Comparison of ENCODE assay signal across 10 mouse cellular contexts in the genomic region with DNA sequence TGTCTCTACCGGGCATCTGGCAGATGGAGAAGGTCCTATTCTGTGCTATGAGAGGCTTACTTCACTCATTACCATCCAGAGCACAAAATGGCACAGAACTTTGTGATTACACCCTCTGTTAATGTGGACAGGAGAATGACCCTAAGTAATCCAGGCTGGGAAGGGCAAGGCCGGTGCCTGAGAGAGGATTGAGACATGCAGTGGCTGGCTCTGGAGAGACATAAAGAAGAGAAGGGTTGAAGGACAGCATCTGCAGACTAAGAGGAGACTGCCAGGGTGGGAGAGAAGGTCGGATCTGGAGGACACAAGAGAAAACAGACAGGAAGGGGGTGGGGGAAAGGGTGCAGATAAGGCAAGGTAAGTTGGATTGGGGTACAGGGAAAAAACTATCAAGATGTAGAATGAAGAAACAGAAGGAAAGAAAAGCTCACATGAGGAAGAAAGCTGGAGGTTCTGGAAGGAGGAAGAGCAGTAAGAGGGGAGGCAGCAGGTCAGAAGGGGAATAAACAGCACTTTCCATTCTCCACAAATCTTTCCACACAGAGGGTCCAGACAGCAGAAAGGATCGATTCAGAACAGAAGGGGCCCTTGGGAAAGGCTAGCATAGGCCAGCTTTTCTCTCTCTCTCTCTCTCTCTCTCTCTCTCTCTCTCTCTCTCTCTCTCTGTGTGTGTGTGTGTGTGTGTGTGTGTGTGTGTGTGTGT. TPM values are rescaled to one million over a fixed set of nuclear protein-coding genes. Genes with fewer than 3 reads are reported as not detected.
A peak's percentile ranks its signal among the peaks of the same experiment; 100 is the strongest.
DNase-seq lines count a peak whose midpoint lies in the region; ATAC-seq lines count a peak whose summit lies in the region.
"Had no signal": no experiment of that assay in that cellular context is flagged by ENCODE, and none has a peak within 500 bp of the region (broad histone marks: within the 10 kb centered on the region; RNA-seq: fewer than 3 reads in every experiment).

No protein-coding gene starts in this region.

- H3K27ac ChIP-seq in lung, embryonic 16.5 days (ENCODE audit: low read length), result no peak overlapping the region
- peak overlapping the region; percentile 98 for H3K27ac ChIP-seq in forebrain, embryonic 15.5 days (replicated peaks)
- peak overlapping the region; percentile 94 for H3K27ac ChIP-seq in midbrain, embryonic 11.5 days (ENCODE audit: low read depth, low read length)
- H3K27ac ChIP-seq: liver, embryonic 15.5 days had no signal

- H3K4me1 ChIP-seq in lung, embryonic 16.5 days (replicated peaks; ENCODE audit: control insufficient read depth, insufficient read depth, low read length), result peaks cover 30% of the 10 kb centered on the region
- peaks cover 53% of the 10 kb centered on the region for H3K4me1 ChIP-seq in forebrain, embryonic 15.5 days
- H3K4me1 ChIP-seq in midbrain, embryonic 11.5 days (ENCODE audit: control insufficient read depth, insufficient read depth, low read length), result peaks cover 33% of the 10 kb centered on the region

- H3K36me3 ChIP-seq in lung, embryonic 16.5 days (ENCODE audit: control insufficient read depth, insufficient read depth, low read length), result peaks cover 7% of the 10 kb centered on the region
- peaks cover 15% of the 10 kb centered on the region for H3K36me3 ChIP-seq in forebrain, embryonic 15.5 days
- H3K36me3 ChIP-seq in midbrain, embryonic 11.5 days (ENCODE audit: control insufficient read depth, insufficient read depth, low read length), result peaks cover 7% of the 10 kb centered on the region; the same call in 1 of the 2 replicates

- H3K9me3 ChIP-seq in lung, embryonic 16.5 days (ENCODE audit: control insufficient read depth, low read length), result no peaks in the 10 kb centered on the region
- H3K9me3 ChIP-seq in forebrain, embryonic 15.5 days, result no peaks in the 10 kb centered on the region
- H3K9me3 ChIP-seq in midbrain, embryonic 11.5 days (ENCODE audit: control insufficient read depth, low read length), result no peaks in the 10 kb centered on the region
- H3K9me3 ChIP-seq: liver, embryonic 15.5 days had no signal

- 0 out of 2 replicates have a peak overlapping the region, but pooled peaks have one; percentile 6 for H3K9ac ChIP-seq in lung, embryonic 16.5 days (ENCODE audit: low read length)
- H3K9ac ChIP-seq in forebrain, embryonic 15.5 days (replicated peaks), result 0 out of 2 replicates have a peak overlapping the region, but pooled peaks have one; percentile 16
- peak overlapping the region; percentile 61 for H3K9ac ChIP-seq in midbrain, embryonic 11.5 days (ENCODE audit: low read length)
- H3K9ac ChIP-seq: liver, embryonic 15.5 days had no signal

- DNase-seq in lung, postnatal 36 days, result no peak
- peak; percentile 87 for DNase-seq in midbrain, embryonic 11.5 days (ENCODE audit: low spot score, missing footprints)
- peak; percentile 45 for DNase-seq in retina, embryonic 14.5 days (ENCODE audit: low spot score)
- DNase-seq in thymus, postnatal 25 days, result no peak
- no peak for DNase-seq in natural killer cell, adult 2 months (ENCODE audit: low spot score in 2 of 2)
- no peak for DNase-seq in gastrocnemius, postnatal 4 days (ENCODE audit: low spot score in 2 of 2)
- DNase-seq: cerebellum, adult 8-10 months had no signal

- ATAC-seq in lung, embryonic 16.5 days (ENCODE audit: low read depth), result no peak
- ATAC-seq in forebrain, embryonic 15.5 days (replicated peaks), result no peak
- ATAC-seq in midbrain, embryonic 11.5 days (ENCODE audit: low FRiP score), result no peak

- no peak overlapping the region for H3K4me3 ChIP-seq in lung, embryonic 16.5 days (ENCODE audit: low read length)
- H3K4me3 ChIP-seq in forebrain, embryonic 15.5 days, result no peak overlapping the region
- peak overlapping the region; percentile 95 for H3K4me3 ChIP-seq in midbrain, embryonic 11.5 days (ENCODE audit: low read depth, low read length)
- H3K4me3 ChIP-seq: liver, embryonic 15.5 days had no signal

- no peaks in the 10 kb centered on the region for H3K27me3 ChIP-seq in lung, embryonic 16.5 days (ENCODE audit: control insufficient read depth, insufficient read depth, low read depth, low read length)
- no peaks in the 10 kb centered on the region for H3K27me3 ChIP-seq in forebrain, embryonic 15.5 days
- no peaks in the 10 kb centered on the region for H3K27me3 ChIP-seq in midbrain, embryonic 11.5 days (ENCODE audit: control insufficient read depth, insufficient read depth, low read length)
- H3K27me3 ChIP-seq: liver, embryonic 15.5 days had no signal

- 39% methylated on average over 4 of the region's 4 CpGs for WGBS in lung, embryonic 16.5 days
- 10% methylated on average over 4 of the region's 4 CpGs for WGBS in forebrain, embryonic 15.5 days
- 17% methylated on average over 4 of the region's 4 CpGs for WGBS in midbrain, embryonic 11.5 days

- H3K4me2 ChIP-seq in lung, embryonic 16.5 days (ENCODE audit: low read depth, low read length), result no peak overlapping the region
- peak overlapping the region; percentile 73 for H3K4me2 ChIP-seq in forebrain, embryonic 15.5 days (replicated peaks)
- H3K4me2 ChIP-seq in midbrain, embryonic 11.5 days, result peak overlapping the region; percentile 74
- H3K4me2 ChIP-seq: liver, embryonic 15.5 days had no signal

RNA-seq across cellular contexts. Expression of gene Ago1, which starts 4.0 kb away (rescaled TPM):
- 6.3 and 6.4 TPM in 2 replicates for polyA plus RNA-seq in lung, embryonic 16.5 days (2015; fragmentation: Nextera tagmentation; extraction: Ambion mirVana)
- 15.3 and 17.2 TPM in 2 replicates for polyA plus RNA-seq in forebrain, embryonic 15.5 days (2015; fragmentation: Nextera tagmentation; extraction: Ambion mirVana)
- 27.8 and 28.4 TPM in 2 replicates for polyA plus RNA-seq in midbrain, embryonic 11.5 days (2014; fragmentation: Nextera tagmentation; extraction: Ambion mirVana)
- total RNA-seq in gastrocnemius, postnatal 4 days (2021), result 10 to 100 TPM; 16.8 to 17.0 TPM

RNA-seq across cellular contexts. Expression of gene Ago3, which starts 35.0 kb away (rescaled TPM):
- polyA plus RNA-seq in lung, embryonic 16.5 days (2015; fragmentation: Nextera tagmentation; extraction: Ambion mirVana), result 17.9 and 19.7 TPM in 2 replicates
- polyA plus RNA-seq in forebrain, embryonic 15.5 days (2015; fragmentation: Nextera tagmentation; extraction: Ambion mirVana), result 16.3 and 19.9 TPM in 2 replicates
- polyA plus RNA-seq in midbrain, embryonic 11.5 days (2014; fragmentation: Nextera tagmentation; extraction: Ambion mirVana), result 12.2 and 13.3 TPM in 2 replicates
- 10 to 100 TPM; 14.1 to 17.5 TPM for total RNA-seq in gastrocnemius, postnatal 4 days (2021)

Comparison
In these comparisons a context has a peak if more than half of its experiments do, and no peak if none do; other contexts are left out.
1. H3K9ac ChIP-seq: peak in every context shown above with its lines; median percentile 61 in midbrain, embryonic 11.5 days; 16 in forebrain, embryonic 15.5 days; 6 in lung, embryonic 16.5 days.
2. DNase-seq: peak in midbrain, embryonic 11.5 days (single experiment) and retina, embryonic 14.5 days (single experiment); none in lung, postnatal 36 days (single experiment), thymus, postnatal 25 days (single experiment), natural killer cell, adult 2 months (0 of 2) and gastrocnemius, postnatal 4 days (0 of 2).